Mouse (Mus musculus): ENCODE measurements around the gene Wipi1. TPM values are rescaled to one million over a fixed set of nuclear protein-coding genes. Genes with fewer than 3 reads are reported as not detected.

The Wipi1 gene
- total and polyA plus RNA-seq, 3 experiments, result 2.6 to 8.2 TPM; not detected in 1

DNA sequence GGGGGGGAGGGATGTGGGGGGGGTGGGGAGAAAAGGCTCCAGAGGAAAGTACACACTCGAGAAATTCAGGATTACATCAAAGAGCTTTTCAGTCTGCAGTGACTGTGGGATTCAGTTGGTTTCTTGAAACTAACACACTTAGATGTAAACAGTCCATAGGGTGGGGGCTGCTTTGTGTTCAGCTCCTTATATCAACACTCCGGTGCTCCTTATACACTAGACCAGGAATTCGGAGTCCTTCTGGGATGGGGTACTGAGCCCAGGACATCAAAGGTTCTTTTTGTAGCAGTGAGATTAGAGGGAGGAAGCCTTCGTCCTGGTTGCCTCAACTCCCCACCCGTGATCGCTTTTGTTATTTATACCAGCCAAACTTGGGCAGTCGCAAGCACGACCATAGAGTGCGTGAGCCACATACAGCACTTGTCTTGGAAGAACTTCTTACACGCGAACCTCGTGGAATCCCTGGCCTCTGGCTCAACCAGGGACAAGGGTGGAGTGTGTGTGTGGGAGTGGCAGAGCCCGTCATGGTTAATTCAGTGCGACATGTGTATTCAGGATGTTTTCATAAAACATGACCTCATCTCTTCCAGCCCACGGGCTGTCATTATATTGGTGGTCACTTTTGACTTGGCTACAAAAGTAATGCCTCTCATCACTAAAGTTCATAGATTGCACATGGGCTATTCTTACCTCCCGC lies 65.3 kb downstream of the Wipi1 start:
- no peaks in the 10 kb centered on the region for H3K79me2 ChIP-seq (ENCODE audit: control insufficient read depth, insufficient read depth, low read length, poor library complexity)
- H3K9ac ChIP-seq (ENCODE audit: control insufficient read depth, low read depth, low read length, poor library complexity, severe bottlenecking), result no peak overlapping the region
- H3K4me3 ChIP-seq (ENCODE audit: control insufficient read depth in 1 of 2, insufficient read depth in 1 of 2, low read depth in 2 of 2, low read length in 2 of 2), result no peak overlapping the region
- peaks cover 30 to 42% of the 10 kb centered on the region in 2 experiments for H3K4me1 ChIP-seq (ENCODE audit: control insufficient read depth in 1 of 2, insufficient read depth in 2 of 2, low read length in 2 of 2)
- peaks cover 0 to 27% of the 10 kb centered on the region in 2 experiments; a peak in 2 of 4 replicates for H3K36me3 ChIP-seq (ENCODE audit: control insufficient read depth in 1 of 2, insufficient read depth in 2 of 2, low read length in 2 of 2)
- DNase-seq (ENCODE audit: low read depth, low spot score), result no peak
- no peak overlapping the region for H3K27ac ChIP-seq (ENCODE audit: control insufficient read depth, low read depth, low read length)
- H3K9me3 ChIP-seq (replicated peaks; ENCODE audit: insufficient read depth, low read length), result no peaks in the 10 kb centered on the region
- TF ChIP-seq MYB (IDR thresholded peaks at IDR 0.05; ENCODE audit: low read depth, low read length) (no peak), USF2 (IDR thresholded peaks at IDR 0.05; ENCODE audit: borderline replicate concordance in 1 of 2, insufficient read depth in 1 of 2, low read depth in 1 of 2, low read length in 2 of 2) (no peak), SIN3A (IDR thresholded peaks at IDR 0.05; ENCODE audit: low read length) (no peak), MEF2A (IDR thresholded peaks at IDR 0.05; ENCODE audit: extremely low read depth, insufficient replicate concordance, low read depth, low read length, poor library complexity, severe bottlenecking) (no peak), MAFK (IDR thresholded peaks at IDR 0.05; ENCODE audit: borderline replicate concordance, low read depth, low read length) (no peak), MXI1 (IDR thresholded peaks at IDR 0.05; ENCODE audit: low read depth, low read length) (no peak), BHLHE40 (IDR thresholded peaks at IDR 0.05; ENCODE audit: borderline replicate concordance, low read depth, low read length) (no peak), TBP (IDR thresholded peaks at IDR 0.05; ENCODE audit: low read depth, low read length) (no peak), ELF1 (IDR thresholded peaks at IDR 0.05; ENCODE audit: low read depth, low read length) (no peak), MAZ (IDR thresholded peaks at IDR 0.05; ENCODE audit: low read depth, low read length) (no peak), NELFE (IDR thresholded peaks at IDR 0.05; ENCODE audit: low read depth, low read length) (no peak), CHD1 (IDR thresholded peaks at IDR 0.05; ENCODE audit: low read depth, low read length) (no peak), ZKSCAN1 (IDR thresholded peaks at IDR 0.05; ENCODE audit: low read depth, low read length) (no peak), MAX (IDR thresholded peaks at IDR 0.05; ENCODE audit: low read length) (no peak), ZMIZ1 (IDR thresholded peaks at IDR 0.05; ENCODE audit: low read depth, low read length) (no peak), RCOR1 (IDR thresholded peaks at IDR 0.05; ENCODE audit: low read depth, low read length) (no peak), JUND (IDR thresholded peaks at IDR 0.05; ENCODE audit: low read depth, low read length) (no peak), GATA1 (IDR thresholded peaks at IDR 0.05; ENCODE audit: low read depth, low read length) (no peak), KAT2A (conservative IDR thresholded peaks at IDR 0.05; ENCODE audit: low read depth, low read length) (no peak), MYC (IDR thresholded peaks at IDR 0.05; ENCODE audit: low read depth, low read length) (no peak)
- H3K27me3 ChIP-seq (ENCODE audit: control insufficient read depth in 1 of 2, insufficient read depth in 2 of 2, low read length in 2 of 2), result no peaks in the 10 kb centered on the region
